Mouse (Mus musculus): Measurements from ENCODE around the gene Upk2. TPM values are rescaled to one million over a fixed set of nuclear protein-coding genes. Genes with fewer than 3 reads are reported as not detected.

The Upk2 gene
- total RNA-seq, 2 experiments from 2014 or later = not detected

DNA sequence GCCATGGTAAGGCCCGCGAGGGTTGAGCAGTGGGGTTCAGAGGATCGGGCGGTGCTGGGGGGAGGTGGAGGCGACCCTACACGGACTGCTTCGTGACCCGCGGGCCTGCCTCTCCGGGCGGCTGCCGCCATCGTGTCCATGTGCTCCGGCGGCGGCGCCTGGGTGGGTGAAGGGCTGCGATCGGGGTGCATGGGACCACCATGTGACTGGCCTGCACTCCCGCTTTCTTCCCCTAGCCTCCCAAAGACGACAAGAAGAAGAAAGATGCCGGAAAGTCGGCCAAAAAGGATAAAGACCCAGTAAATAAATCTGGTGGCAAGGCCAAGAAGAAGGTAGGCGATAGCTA is 47.1 kb downstream of the Upk2 start:
- H3K4me3 ChIP-seq = peak overlapping the region; percentile 85
- H3K27ac ChIP-seq = peak overlapping the region; percentile 92
- TF ChIP-seq CTCF (conservative IDR thresholded peaks at IDR 0.05) = no peak
- no peak for DNase-seq (ENCODE audit: low spot score in 2 of 2)

DNA sequence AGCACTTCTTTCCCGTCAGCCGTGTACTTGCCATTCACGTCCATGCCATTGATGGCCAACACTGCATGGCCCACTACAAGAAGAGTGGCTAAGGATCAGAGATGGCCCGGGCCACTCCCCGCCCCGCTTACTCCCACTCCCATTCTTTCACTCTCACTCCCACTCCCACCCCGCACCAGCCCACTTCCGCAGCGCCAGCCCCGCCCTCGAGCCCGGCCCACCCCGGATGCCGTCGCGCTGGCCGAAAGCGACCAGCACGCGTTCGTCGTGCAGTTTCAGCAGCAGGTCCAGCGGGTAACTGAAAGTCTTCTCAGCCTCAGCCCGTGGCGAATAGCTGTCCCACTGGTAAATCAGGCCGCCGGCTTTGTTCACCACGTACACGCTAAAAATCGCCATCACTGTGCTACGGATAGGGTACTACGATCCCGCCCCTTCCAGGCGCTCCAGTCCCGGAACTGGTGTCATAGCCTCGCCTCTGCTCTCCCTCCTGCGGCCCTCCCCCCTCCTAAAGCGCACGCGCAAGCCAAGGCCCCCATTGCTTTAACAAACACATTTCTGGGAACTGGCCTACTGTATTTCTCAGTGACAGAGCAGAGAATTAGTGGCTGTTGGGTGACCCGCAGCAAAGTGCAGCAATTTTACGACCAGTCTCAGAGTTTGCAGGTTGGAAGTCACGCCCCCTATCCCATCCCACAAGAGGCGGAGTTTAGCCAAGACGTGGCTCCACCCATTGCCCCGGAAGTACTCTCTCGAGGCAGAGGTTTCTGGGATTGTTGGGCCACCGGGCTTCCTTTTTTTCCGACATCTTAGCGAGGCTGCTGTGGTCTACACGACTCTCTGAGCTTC is 47.6 kb downstream of the Upk2 start, which contains the start of the genes Rps25 and Trappc4:
Rps25 (plus strand) TSS at position 234 of the 846 bp plus-strand sequence.
Trappc4 (minus strand) TSS at position 695 of the 846 bp plus-strand sequence.
- peak; percentile 91 to 92 for DNase-seq (ENCODE audit: low spot score in 2 of 2)
- Histone ChIP-seq H3K27ac (peak within 1 kb of the TSS; percentile 92), H3K4me3 (peak within 1 kb of the TSS; percentile 85)
- TF ChIP-seq CTCF (conservative IDR thresholded peaks at IDR 0.05) = no peak

DNA sequence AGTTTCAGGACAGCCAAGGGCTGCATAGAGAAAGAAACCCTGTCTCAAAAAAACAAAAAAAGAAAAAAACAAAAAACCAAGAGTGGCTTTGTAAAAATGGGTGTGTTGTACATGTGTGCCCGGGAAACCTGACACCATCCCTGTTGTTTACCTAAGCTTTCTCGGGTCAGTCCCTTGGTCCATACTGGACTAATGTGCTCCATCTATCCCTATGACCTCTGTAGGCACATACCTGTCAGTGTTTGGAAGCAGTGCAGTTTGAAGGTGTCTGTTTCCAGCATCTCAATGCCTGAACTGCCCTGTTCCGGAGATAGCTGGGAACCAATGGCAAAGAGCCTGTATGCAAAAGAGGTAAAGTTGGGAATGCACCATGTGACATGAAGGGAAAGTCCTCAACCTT is 49.8 kb downstream of the Upk2 start:
- DNase-seq (ENCODE audit: low spot score in 2 of 2) = no peak
- no peak overlapping the region for H3K27ac ChIP-seq
- H3K4me3 ChIP-seq = no peak overlapping the region
- TF ChIP-seq CTCF (conservative IDR thresholded peaks at IDR 0.05) = no peak

Other genes with a start within 250 kb of the Upk2 start
- gene Cbl, start 220.9 kb downstream of the Upk2 start, total RNA-seq (2021) = 10 to 100 TPM; 61.7 to 66.5 TPM
- 1 to 10 TPM; 3.6 to 4.1 TPM for gene Ccdc153, start 214.3 kb downstream of the Upk2 start, total RNA-seq (2021)
- gene Pdzd3, start 203.5 kb downstream of the Upk2 start, total RNA-seq (2021) = 1 to 10 TPM; 1.1 to 1.5 TPM
- 10 to 100 TPM; 11.6 to 13.9 TPM for gene Nlrx1, start 186.4 kb downstream of the Upk2 start, total RNA-seq (2021)
- gene Abcg4, start 166.4 kb downstream of the Upk2 start, total RNA-seq (2021) = 10 to 100 TPM; 67.9 to 71.4 TPM
- 10 to 100 TPM; 26.0 to 36.9 TPM for gene Hinfp, start 149.3 kb downstream of the Upk2 start, total RNA-seq (2021)
- 100 to 1,000 TPM; 186 to 206 TPM for gene C2cd2l, start 134.7 kb downstream of the Upk2 start, total RNA-seq (2021)
- 10 to 100 TPM; 14.5 to 15.3 TPM for gene Dpagt1, start 129.0 kb downstream of the Upk2 start, total RNA-seq (2021)
- 10 to 100 TPM; 42.5 to 44.2 TPM for gene H2afx, start 120.3 kb downstream of the Upk2 start, total RNA-seq (2021)
- gene Hmbs, start 110.7 kb downstream of the Upk2 start, total RNA-seq (2021) = 10 to 100 TPM; 21.9 to 22.1 TPM
- 10 to 100 TPM; 54.7 to 55.7 TPM for gene Vps11, start 93.3 kb downstream of the Upk2 start, total RNA-seq (2021)
- gene Hyou1, start 75.5 kb downstream of the Upk2 start, total RNA-seq (2021) = 100 to 1,000 TPM; 113 to 127 TPM
- 10 to 100 TPM; 29.5 to 30.2 TPM for gene Slc37a4, start 58.1 kb downstream of the Upk2 start, total RNA-seq (2021)
- gene Rps25, start 47.8 kb downstream of the Upk2 start, total RNA-seq (2021) = 100 to 1,000 TPM; 710 to 726 TPM
- 10 to 100 TPM; 63.9 to 75.2 TPM for gene Trappc4, start 47.4 kb downstream of the Upk2 start, total RNA-seq (2021)
- gene Ccdc84, start 36.4 kb downstream of the Upk2 start, total RNA-seq (2021) = 10 to 100 TPM; 21.5 to 25.7 TPM
- gene Foxr1, start 13.8 kb downstream of the Upk2 start, total RNA-seq (2021) = not detected
- 10 to 100 TPM; 68.4 to 76.9 TPM for gene Bcl9l, start 27.8 kb upstream of the Upk2 start, total RNA-seq (2021)
- not detected for gene Cxcr5, start 106.9 kb upstream of the Upk2 start, total RNA-seq (2021)
- gene Ddx6, start 149.9 kb upstream of the Upk2 start, total RNA-seq (2021) = 100 to 1,000 TPM; 132 to 135 TPM
- gene Treh, start 218.3 kb upstream of the Upk2 start, total RNA-seq (2021) = under 1 TPM in 1 of 2 experiments, not detected in 1; 0.18 TPM

All from layer of hippocampus, adult 2 months (tissue).